Mouse (Mus musculus) embryo, embryonic 10 days (tissue): ENCODE measurements around the gene Ap1ar.
"Not testable (repeated sequence)": the region's sequence is repeated elsewhere in the genome, so short reads cannot be mapped to it uniquely, and the experiment has no call there.

ENCODE experiments used
- DNase-seq: peaks from one replicate; pipeline ENCODE4 v3.0.0-alpha.2; 2015; ENCODE audit warnings: low spot score

The Ap1ar gene

DNA sequence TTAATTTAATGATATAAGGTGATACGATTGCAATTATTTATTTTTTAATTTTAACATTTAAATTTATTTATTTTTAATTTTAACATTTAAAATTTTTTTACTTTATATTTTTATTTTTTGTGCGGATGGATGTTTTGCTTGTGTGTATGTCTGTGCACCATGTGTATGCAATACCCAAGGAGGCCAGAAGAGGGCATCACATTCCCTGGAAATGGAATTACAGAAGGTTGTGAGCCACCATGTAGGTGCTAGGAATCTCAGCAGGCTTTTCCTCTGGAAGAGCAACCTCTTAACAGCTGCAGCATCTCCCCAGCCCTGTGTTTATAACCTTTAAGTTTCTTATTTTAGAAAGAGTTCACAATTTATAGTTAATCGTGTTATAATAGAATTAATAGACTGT lies 41.6 kb downstream of the Ap1ar start:
- no peak for DNase-seq

- no peak for DNase-seq
Observed at GRCm38 (mm10) chr3:127793022-127793421, 44.3 kb downstream of the Ap1ar start.

DNA sequence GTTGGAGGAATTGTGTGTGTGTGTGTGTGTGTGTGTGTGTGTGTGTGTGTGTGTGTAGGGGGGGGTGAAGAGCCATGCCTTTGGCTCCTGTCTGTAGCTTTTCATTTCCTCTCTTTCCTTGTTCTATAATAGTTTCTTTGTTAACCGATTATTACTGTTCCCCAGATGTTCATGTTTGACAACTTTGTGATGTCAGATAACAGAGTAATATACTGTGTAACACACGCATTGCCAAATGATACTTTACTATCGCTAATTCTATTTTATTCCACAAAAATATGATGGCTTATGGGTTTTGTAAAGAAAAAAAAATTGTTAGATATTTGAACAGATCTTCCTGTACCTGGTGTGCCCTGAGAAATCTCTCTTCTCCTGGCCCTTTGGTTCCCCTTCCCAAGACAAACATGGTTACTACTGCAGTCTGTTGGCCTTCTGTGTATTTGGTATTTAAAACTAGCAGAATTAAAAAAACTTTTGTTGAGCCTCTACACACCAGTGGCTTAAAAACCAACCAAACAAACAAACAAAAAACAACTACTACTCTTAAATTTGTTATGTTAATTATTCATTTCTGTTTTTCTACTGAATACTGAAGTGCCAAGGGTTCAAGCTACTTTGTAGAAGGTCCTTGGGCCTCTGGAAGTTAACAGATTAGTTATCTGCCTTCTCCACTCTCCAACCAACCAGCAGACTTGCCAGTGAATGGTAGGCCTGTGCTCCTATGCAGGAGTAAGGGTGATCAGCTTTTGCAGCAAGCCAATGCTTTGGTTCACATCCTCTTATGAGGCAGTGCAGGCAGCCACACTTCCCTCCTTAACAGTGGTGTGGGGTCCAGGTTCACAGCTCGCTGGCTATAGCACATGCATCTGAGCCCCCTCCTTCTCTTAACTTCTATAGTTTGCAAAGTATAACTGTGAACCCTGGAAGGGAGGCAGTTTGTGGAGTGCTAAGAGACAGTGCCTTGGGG lies 45.4 kb downstream of the Ap1ar start:
- no peak for DNase-seq

GRCm38 (mm10) chr3:127791056-127791483 lies 46.3 kb downstream of the Ap1ar start:
- peak; percentile 33 for DNase-seq

DNA sequence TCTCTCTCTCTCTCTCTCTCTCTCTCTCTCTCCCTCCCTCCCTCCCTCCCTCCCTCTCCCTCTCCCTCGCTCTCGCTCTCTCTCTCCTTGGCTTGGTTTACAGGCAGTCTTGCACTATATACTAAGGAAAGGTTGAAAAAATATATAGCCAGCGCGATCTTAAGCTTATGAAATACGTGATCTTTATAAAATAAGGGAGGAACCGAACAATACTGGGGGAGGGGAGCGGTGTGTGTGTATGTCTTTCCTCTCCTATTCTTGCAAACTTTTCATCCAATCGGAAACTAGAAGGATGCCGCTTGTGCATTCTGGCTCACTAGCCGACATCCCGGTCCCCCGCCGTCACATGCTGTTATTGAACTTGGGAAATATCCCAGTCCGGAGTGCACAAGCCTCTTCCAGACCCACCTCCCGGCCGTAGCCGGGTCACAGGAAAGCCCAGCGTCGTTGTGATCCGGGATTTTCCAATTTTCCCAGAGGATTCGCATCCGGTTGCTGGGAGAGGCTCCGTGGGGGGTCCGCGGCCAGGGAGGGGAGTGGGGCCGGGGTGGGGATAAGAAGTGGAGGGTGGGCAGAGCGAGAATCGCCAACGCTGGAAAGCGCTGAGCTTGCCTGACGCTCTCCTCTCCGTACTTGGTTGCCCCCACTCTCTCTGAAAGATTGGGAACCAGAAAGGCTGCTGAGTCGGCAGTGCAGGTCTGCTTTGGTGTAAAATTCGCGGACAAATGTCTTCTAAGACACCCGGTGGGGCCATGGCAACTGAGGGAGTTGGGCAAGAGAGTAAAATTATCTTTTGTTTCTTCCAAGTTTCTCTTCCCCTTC lies 46.9 kb downstream of the Ap1ar start:
- DNase-seq = peak; percentile 65

DNA sequence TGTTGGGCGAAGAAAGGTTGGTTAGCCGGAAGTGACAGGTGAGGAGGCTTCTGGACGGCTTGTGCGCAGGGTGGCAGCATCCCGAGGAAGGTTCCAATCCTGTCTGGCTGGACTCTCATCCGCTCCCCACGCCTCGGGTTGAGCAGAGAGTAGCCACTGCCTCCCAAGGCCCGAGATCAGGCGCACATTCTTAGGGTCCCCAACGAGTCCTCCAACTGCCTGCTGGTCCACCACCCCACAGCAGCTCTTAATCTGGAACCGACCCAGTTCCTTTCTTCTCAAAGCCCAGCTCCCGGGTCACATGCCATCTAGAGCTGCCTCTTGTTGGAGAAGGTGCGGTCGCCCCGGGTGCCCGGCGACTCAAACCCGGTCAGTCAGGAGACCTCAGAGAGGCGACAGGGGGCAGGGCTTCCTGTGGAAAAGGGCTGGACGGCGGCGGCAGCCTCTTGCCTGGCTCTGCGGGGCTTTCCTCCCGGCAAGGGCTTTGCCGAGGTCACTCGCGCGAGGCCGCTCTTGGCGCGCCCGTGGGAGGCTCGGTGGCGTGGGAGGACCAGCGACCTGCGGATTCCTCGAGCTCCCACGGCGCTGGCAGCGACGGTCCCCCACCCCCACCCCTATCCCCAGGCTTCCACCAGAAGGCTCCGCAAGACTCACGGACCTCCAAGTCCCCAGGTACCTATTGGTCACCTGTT lies 47.7 kb downstream of the Ap1ar start, which contains the start of gene Tifa:
Gene Tifa (plus strand): TSS at position 306 of the 692 bp plus-strand sequence.
- DNase-seq = peak; percentile 60

GRCm38 (mm10) chr3:127788919-127789318 lies 48.4 kb downstream of the Ap1ar start:
- DNase-seq = no peak

- DNase-seq = no peak
Observed at GRCm38 (mm10) chr3:127788038-127788437, 49.3 kb downstream of the Ap1ar start.

- no peak for DNase-seq
Observed at GRCm38 (mm10) chr3:127787032-127787431, 50.3 kb downstream of the Ap1ar start.

DNA sequence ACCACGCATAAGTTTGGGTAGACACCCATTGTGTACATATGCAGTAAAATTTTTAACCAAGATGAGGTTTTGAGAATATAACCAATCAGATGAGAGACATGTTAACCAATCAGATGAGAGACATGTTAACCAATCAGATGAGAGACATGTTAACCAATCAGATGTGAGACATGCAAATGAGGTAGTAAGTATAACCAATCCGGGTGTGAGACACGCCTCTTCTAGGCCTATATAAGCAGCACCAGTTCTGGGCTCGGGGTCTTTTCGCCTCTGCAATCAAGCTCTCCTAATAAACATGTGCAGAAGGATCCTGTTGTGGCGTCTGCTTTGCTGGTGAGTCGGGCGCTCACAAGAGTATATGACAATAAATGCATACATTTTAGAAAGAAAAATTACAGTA lies 53.6 kb downstream of the Ap1ar start:
- DNase-seq = not testable (repeated sequence)

DNA sequence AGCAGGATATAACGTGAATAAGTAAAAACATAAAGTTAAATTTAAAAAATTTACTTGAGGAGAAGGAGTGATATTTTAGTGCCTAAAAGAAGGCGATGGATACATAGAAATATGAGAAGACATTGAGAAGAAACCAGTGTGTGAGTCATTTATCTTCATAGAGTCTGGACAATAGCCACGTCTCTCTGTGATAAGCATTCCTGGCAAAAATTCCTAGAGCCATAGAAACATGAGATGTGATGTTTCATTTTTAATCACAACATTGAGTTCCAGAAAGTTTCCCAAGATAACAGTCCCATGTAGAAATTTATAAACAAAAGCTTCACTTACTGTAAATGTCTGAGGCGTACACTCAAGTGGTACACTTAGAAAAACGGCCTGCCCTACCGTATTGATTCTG lies 54.4 kb downstream of the Ap1ar start:
- DNase-seq = no peak

DNA sequence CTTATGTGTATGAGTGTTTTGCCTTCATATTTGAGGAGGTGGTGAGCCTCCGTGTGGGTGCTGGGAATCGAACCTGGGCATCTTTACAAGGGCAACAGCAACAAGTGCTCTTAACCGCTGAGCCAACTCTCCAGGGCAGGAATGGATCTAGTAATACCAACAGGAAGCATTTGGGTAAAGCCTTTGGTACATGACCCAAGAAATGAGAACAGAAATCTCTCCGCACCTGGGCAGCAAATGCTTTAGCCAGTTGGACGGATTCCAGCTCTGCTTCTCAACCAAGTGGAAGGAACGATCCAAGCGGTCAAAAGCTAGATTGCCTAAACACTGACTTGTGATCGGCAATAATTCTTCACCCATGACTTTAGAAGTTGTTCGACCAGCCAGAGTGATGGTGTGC lies 56.4 kb downstream of the Ap1ar start:
- DNase-seq = no peak

GRCm38 (mm10) chr3:127780021-127780644 lies 57.2 kb downstream of the Ap1ar start, which contains the start of gene Alpk1:
TSS of gene Alpk1 (minus strand) at chr3:127780527.
- peak; percentile 76 for DNase-seq

- DNase-seq = no peak
Observed at GRCm38 (mm10) chr3:127769146-127769545, 68.2 kb downstream of the Ap1ar start.

DNA sequence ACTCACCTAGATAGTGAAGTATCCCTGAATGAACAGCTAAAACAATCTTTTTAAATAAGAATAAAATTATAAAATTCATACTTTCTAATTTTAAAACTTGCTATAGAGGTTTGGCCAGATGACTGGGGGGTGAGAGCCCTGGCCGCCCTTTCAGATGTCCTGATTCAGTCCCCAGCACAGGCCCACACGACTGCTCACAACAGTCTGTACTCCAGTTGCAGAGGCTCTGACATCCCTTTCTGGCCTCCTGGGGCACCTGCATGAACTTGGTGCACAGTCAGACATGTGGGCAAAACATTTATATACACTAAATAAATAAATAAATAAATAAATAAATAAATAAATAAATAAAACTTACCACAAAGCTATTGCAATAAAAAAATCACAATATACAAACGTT lies 71.4 kb downstream of the Ap1ar start:
- no peak for DNase-seq

- DNase-seq = no peak
Observed at GRCm38 (mm10) chr3:127764541-127764940, 72.8 kb downstream of the Ap1ar start.

DNA sequence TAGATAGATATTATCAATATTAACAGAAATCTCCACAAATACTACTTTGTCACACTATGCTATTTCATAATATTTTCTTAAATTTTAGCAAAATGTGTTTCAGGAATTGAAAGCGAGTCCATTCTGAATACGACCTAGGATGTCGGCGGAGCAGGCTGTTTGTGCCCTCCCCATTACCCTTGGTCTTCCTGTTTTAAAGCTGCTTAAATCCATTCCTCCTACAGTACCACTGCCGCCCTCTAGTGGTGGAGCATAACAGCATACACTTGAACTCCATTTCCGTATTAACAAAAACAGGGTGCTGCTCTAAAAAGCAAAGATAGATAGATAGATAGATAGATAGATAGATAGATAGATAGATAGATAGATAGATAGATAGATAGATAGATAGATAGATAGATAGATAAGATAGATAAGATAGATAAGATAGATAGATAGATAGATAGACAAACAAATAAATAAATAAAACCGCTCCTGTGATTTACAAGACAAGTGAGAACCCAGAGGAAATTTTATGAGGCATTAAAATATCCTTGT lies 74.2 kb downstream of the Ap1ar start:
- peak; percentile 90 for DNase-seq

- no peak for DNase-seq
Observed at GRCm38 (mm10) chr3:127762403-127762802, 74.9 kb downstream of the Ap1ar start.

DNA sequence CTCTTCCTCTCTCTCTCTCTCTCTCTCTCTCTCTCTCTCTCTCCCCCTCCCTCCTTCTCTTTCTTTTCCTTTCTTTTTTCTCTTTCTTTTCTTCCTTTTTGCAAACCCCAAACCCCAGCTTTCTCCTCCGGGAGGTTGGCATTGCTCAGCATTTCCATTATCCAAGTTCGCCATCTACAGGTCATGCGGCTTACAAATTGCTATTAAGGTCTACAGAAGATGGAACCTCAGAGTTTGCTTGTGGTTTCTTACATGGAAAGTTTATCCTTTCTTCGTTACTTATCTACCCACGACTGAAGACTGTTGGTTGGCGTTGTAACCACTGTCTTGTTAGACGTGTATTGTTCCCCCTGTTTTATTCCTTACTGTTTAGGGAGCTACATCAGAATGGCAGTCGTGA lies 78.1 kb downstream of the Ap1ar start:
- peak; percentile 84 for DNase-seq

DNA sequence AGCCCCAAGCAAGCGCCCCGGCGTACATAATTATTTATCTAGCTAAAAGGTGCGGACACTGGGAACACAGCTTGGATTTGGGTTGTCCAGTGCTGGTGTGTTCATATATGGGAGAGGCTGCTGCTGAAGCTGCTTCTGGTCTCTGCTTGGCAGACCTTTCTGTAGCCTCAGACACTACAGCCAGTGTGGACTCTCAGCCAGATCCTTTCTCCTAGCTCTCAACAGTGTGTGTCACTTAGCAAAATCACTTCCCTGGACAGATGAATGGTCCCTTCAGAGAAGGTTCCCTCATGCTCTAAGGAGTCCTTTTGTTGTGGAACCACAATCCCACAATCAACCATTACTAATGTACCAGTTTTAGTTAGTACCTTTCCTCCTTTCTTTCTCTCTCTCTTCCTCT lies 78.5 kb downstream of the Ap1ar start:
- DNase-seq = no peak

DNA sequence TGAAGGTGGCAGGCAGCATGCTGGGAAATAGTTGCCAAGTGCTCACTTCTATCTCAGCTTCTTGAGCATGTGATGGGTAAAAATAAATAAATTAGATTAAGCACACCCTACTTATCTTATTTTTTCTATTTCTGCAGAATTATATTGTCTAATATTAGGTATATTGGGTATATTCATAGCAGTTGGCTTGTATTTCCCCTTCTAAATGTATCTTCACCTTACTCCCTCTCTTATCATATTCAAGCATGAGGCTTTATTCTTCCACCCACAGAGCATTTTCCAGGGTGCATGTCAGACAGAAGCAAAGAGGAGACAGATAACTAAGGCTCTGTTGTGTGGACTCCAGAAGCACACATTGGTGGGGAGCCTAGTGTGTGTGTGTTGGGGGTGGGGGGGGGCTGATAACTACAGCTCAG lies 79.4 kb downstream of the Ap1ar start:
- no peak for DNase-seq
